Mouse (Mus musculus) cerebellum, postnatal 14 days (tissue): ENCODE results near the gene Cdk6.
"Not testable (repeated sequence)": the region's sequence is repeated elsewhere in the genome, so short reads cannot be mapped to it uniquely, and the experiment has no call there.

Source experiments
- DNase-seq, 2 experiments: peaks; one replicate each; pipeline ENCODE4 v3.0.0; 2021; ENCODE audit warnings: mixed read lengths in 2 of 2

The Cdk6 gene

GRCm38 (mm10) chr5:3438453-3439003 lies 97.2 kb downstream of the Cdk6 start:
- DNase-seq: not testable (repeated sequence)

GRCm38 (mm10) chr5:3439386-3439785 lies 98.1 kb downstream of the Cdk6 start:
- DNase-seq: not testable (repeated sequence)

GRCm38 (mm10) chr5:3442524-3442923 lies 101.2 kb downstream of the Cdk6 start:
- not testable (repeated sequence) for DNase-seq

GRCm38 (mm10) chr5:3451233-3451632 lies 109.9 kb downstream of the Cdk6 start:
- not testable (repeated sequence) for DNase-seq

GRCm38 (mm10) chr5:3453946-3454345 lies 112.7 kb downstream of the Cdk6 start:
- not testable (repeated sequence) for DNase-seq

- no peak for DNase-seq
These were observed 119.6 kb downstream of the Cdk6 start for GRCm38 (mm10) chr5:3460907-3461306.

- DNase-seq: no peak
These were observed 120.1 kb downstream of the Cdk6 start for GRCm38 (mm10) chr5:3461401-3461800.

- DNase-seq: no peak
These were observed 121.8 kb downstream of the Cdk6 start for GRCm38 (mm10) chr5:3462897-3463757.

- no peak for DNase-seq
These were observed 122.5 kb downstream of the Cdk6 start for GRCm38 (mm10) chr5:3463758-3464157.

- no peak for DNase-seq
These were observed 125.0 kb downstream of the Cdk6 start for GRCm38 (mm10) chr5:3466069-3466877.

- no peak for DNase-seq
These were observed 129.6 kb downstream of the Cdk6 start for GRCm38 (mm10) chr5:3470866-3471265.

- DNase-seq: no peak
These were observed 131.2 kb downstream of the Cdk6 start for GRCm38 (mm10) chr5:3472311-3473156.

- peak in 1 of 2 experiments; percentile 5 for DNase-seq
These were observed 136.4 kb downstream of the Cdk6 start for GRCm38 (mm10) chr5:3477711-3478110.

- peak; percentile 52 to 58 for DNase-seq
These were observed 136.9 kb downstream of the Cdk6 start for GRCm38 (mm10) chr5:3478216-3478615.

GRCm38 (mm10) chr5:3479016-3479795 lies 137.9 kb downstream of the Cdk6 start:
- peak in 1 of 2 experiments; percentile 10 for DNase-seq

GRCm38 (mm10) chr5:3480637-3481395 lies 139.5 kb downstream of the Cdk6 start:
- no peak for DNase-seq

GRCm38 (mm10) chr5:3482474-3482873 lies 141.2 kb downstream of the Cdk6 start:
- DNase-seq: no peak

GRCm38 (mm10) chr5:3483054-3483722 lies 141.9 kb downstream of the Cdk6 start:
- no peak for DNase-seq

GRCm38 (mm10) chr5:3486579-3487282 lies 145.4 kb downstream of the Cdk6 start:
- DNase-seq: no peak
